ENCODE assay signal across 24 mouse cellular contexts in genomic region chr12:103327107-103327506, GRCm38 (mm10). TPM values are rescaled to one million over a fixed set of nuclear protein-coding genes. Genes with fewer than 3 reads are reported as not detected.
DNase-seq lines count a peak whose midpoint lies in the region; ATAC-seq lines count a peak whose summit lies in the region.
"Had no signal": no experiment of that assay in that cellular context is flagged by ENCODE, and none has a peak within 500 bp of the region (broad histone marks: within the 10 kb centered on the region; RNA-seq: fewer than 3 reads in every experiment).

No protein-coding gene starts in this region.

- H3K27ac ChIP-seq in heart, embryonic 12.5 days (ENCODE audit: poor library complexity, severe bottlenecking) = 0 out of 2 replicates have a peak overlapping the region, but pooled peaks have one; percentile 32
- H3K27ac ChIP-seq: embryonic facial prominence, embryonic 13.5 days; forebrain, embryonic 15.5 days; hindbrain, embryonic 15.5 days; limb, embryonic 12.5 days; liver, embryonic 15.5 days had no signal

- no peak overlapping the region for H3K4me3 ChIP-seq in heart, embryonic 12.5 days
- H3K4me3 ChIP-seq: embryonic facial prominence, embryonic 13.5 days; forebrain, embryonic 15.5 days; hindbrain, embryonic 15.5 days; limb, embryonic 12.5 days; liver, embryonic 15.5 days had no signal

- H3K9ac ChIP-seq in heart, embryonic 12.5 days = no peak overlapping the region
- H3K9ac ChIP-seq: embryonic facial prominence, embryonic 13.5 days; forebrain, embryonic 15.5 days; hindbrain, embryonic 15.5 days; limb, embryonic 12.5 days; liver, embryonic 15.5 days had no signal

- peak; percentile 34 for DNase-seq in embryo, embryonic 11 days
- DNase-seq in embryo, embryonic 10 days (ENCODE audit: low spot score) = no peak
- no peak for DNase-seq in heart, adult 8-10 months (ENCODE audit: low spot score)
- DNase-seq in kidney, postnatal 14 days = peak; percentile 35
- DNase-seq in kidney, adult 11 months = no peak
- peak; percentile 8 for DNase-seq in naive thymus-derived CD4-positive, alpha-beta T cell, adult 2 months (ENCODE audit: low read depth)
- DNase-seq: cerebellum, adult 8-10 months; midbrain, embryonic 14.5 days; right cerebral cortex, postnatal 25 days; thymus, postnatal 36 days had no signal

- 23% methylated on average over 7 of the region's 7 CpGs for WGBS in heart, embryonic 12.5 days

- H3K9me3 ChIP-seq in heart, embryonic 12.5 days (replicated peaks) = no peaks in the 10 kb centered on the region
- H3K9me3 ChIP-seq: embryonic facial prominence, embryonic 13.5 days; forebrain, embryonic 15.5 days; hindbrain, embryonic 15.5 days; limb, embryonic 12.5 days; liver, embryonic 15.5 days had no signal

- peaks cover 10% of the 10 kb centered on the region; the same call in 1 of the 2 replicates for H3K27me3 ChIP-seq in heart, embryonic 12.5 days (replicated peaks)
- H3K27me3 ChIP-seq: CH12.LX had no signal

- H3K36me3 ChIP-seq in heart, embryonic 12.5 days = peaks cover 88% of the 10 kb centered on the region
- H3K36me3 ChIP-seq: embryonic facial prominence, embryonic 13.5 days; forebrain, embryonic 15.5 days; hindbrain, embryonic 15.5 days; limb, embryonic 12.5 days; liver, embryonic 15.5 days had no signal

- peaks cover 67% of the 10 kb centered on the region for H3K4me1 ChIP-seq in heart, embryonic 12.5 days (replicated peaks)

- H3K4me2 ChIP-seq in heart, embryonic 12.5 days = no peak overlapping the region
- H3K4me2 ChIP-seq: embryonic facial prominence, embryonic 13.5 days; forebrain, embryonic 15.5 days; hindbrain, embryonic 15.5 days; limb, embryonic 12.5 days; liver, embryonic 15.5 days had no signal

- no peak for ATAC-seq in heart, embryonic 12.5 days (ENCODE audit: insufficient number of reproducible peaks, low FRiP score)
- ATAC-seq: forebrain, embryonic 15.5 days; intestine, embryonic 16.5 days; lung, postnatal 0 days had no signal

RNA-seq across cellular contexts. Expression of gene Fam181a, which starts 16.3 kb away (rescaled TPM):
- polyA plus RNA-seq in heart, embryonic 12.5 days (2016; fragmentation: Nextera tagmentation; extraction: Ambion mirVana) = 0.20 TPM in 1 of 2 replicates, not detected in the other
- total RNA-seq in heart, adult 8-10 months (2022) = not detected
- total RNA-seq: CH12.LX; gastrocnemius, postnatal 4 days; MEL had no signal
- polyA plus RNA-seq: intestine, embryonic 16.5 days; kidney, embryonic 16.5 days; liver, embryonic 15.5 days; spleen, adult 2 months; stomach, embryonic 14.5 days had no signal

RNA-seq across cellular contexts. Expression of gene Asb2, which starts 28.7 kb away (rescaled TPM):
- polyA plus RNA-seq in heart, embryonic 12.5 days (2016; fragmentation: Nextera tagmentation; extraction: Ambion mirVana) = 218 TPM in 2 replicates
- total RNA-seq in heart, adult 8-10 months (2022) = 100 to 1,000 TPM; 485 to 583 (median 548) TPM
- total RNA-seq: MEL had no signal

Comparison
In these comparisons a context has a peak if more than half of its experiments do, and no peak if none do; other contexts are left out.
1. DNase-seq: peak in embryo, embryonic 11 days (single experiment), kidney, postnatal 14 days (single experiment) and naive thymus-derived CD4-positive, alpha-beta T cell, adult 2 months (single experiment); none in embryo, embryonic 10 days (single experiment), heart, adult 8-10 months (single experiment) and kidney, adult 11 months (single experiment).